Mouse (Mus musculus) CD8-positive naive resting alpha-beta T cell, adult 2 months (primary cell): ENCODE data around the gene Astn2.

Source experiments
- DNase-seq, 2 experiments: peaks; one replicate each; pipeline ENCODE4 v3.0.0; 2022; ENCODE audit warnings: low read depth in 2 of 2, low spot score in 2 of 2

Astn2 gene

DNA sequence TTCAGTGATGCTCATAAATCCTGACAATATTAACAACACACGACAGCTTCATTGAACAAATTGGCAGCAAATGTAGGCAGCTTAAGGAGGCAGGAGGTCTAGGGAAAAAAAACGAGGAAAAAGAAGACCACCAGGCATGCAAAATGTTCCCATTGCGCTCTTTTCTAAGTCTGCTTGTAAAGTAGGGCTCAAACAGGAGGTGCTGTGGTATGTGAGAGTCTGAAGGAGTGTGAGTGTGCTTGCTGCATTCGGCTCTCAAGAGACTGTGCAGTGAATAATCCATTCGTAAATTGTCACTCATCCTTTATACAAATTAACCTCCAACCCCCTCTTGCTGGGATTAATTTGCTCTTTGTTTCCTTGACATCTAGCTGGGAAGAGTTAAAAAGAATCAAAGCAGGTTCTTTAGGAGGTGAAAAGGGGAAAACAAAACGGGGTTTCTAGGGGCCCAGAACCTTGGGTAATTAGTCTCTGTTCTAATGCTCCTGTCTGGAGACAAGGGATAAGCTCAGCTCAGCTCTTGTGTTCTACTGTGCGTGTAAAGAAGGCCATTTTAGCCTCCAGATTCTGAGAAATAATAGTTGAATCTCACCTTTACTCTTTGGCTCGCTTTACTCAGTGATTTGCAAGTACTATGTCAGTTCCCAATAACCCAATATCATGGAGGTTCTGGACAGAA, 89.5 kb downstream of the Astn2 start:
- no peak for DNase-seq

DNA sequence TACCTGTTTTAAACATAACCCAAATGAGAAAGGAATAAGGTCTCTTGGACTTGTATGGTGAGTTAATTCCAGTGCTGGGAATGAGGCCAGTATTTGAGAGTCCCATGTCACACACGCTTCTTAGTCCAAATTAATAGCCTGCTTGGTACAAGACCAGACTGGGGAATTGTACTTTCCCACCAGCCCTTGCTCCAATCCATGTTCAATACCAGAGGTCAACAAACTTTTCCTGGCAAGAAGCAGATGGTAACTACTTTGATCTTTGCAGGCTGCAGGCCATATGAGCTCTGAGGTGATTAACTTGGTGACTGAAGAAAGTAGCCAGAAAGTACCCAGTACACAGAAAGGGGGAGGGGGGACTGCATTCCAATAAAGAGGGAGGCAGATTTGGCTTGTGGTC, 91.7 kb downstream of the Astn2 start:
- DNase-seq = no peak

DNA sequence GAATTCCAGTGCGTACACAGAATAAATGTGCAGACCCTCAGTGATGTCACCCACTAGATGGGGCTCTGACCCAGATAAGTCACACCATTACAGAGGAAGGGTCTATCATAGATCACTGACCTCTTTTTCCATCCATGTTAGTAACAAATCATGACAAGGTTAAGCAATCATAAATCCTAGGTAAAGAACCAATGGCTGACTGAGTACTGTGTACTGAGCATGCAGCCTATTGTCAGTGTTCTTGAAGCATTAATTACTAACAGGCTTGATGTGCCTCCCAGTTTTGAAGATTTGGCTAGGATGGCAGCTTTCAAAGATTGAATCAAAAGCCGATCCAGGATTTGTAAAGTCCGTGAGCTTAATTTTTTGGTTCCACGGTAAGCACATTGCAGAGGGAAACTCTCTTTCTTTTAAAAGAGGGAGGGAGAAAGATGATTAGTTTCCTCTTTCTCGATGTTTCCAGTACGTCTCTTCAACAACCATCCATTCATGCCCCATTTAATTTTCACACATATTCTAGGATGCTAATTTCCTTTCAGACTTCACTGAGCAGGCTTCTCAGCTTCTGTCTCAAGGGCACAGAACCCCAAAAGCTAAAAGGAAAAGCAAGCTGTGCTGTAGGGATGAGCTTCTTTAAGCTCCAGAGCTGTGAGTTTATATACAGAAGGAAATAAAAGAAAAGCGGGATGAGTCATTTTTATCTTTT, 93.9 kb downstream of the Astn2 start:
- no peak for DNase-seq

DNA sequence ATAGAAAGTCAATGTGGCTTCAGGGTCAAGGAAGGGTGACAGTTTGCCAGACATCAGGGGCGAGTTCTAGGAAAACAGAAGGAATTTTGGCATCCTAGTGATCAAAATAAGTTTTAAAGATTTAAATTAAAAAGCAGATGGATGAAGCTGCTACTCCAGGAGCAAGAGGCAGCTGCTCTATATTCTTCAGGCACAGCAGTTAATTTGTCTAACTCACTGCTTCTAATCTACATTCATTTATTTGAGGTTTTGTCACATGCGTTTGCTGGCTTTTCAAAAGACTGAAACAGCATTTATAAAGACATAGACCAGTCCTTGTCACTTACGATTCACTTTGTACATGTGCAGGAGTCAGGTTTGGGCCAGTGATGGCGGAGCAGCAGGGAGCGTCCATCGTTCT, 98.0 kb downstream of the Astn2 start:
- no peak for DNase-seq

DNA sequence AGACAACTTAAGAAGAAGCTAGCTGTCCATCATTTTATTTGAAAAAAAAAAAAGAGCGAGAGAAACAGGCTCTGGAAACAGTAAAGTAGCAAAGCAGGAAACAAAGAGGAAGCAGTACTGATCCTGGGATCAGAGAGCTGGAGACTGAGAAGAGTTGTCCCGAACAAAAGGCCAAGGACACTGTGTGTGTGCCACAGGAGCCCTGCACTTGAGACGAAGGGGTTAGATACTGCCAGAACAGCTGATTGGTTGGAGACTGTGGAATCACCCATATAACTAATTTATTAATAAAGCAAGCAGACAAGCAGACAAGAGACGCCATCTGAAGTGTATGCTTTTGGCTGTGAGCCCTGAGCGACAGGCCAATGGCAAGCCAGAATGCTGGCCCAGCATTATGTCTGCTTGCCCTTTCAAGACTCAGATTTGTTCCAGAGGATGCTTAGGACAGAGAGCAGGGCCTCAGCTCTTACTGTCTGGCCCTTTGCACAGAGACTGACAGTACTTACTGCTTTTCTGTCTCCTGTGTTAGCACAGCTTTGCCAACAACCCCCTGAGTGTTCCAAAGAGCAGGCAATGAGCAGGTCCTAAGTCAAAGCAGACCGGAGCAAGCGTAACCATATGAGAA, 101.6 kb downstream of the Astn2 start:
- no peak for DNase-seq

DNA sequence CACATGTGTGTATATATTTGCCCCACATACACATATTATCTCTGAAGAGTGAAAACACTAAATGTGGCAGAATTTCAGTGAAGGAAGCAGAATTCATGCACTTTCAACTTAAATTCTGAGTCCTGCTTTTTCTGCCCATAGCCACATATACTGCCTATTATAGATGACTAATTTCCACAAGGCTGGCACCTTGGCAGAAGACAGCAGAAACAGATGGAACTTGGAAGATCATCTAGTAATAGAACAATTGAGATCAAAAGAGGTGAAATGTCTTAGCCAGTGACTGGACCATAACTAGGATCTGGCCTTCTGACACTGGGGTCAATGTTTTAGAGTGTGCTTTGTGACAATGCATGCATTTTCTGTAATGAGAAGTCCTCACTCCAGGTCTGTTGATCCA, 119.4 kb downstream of the Astn2 start:
- DNase-seq = no peak

DNA sequence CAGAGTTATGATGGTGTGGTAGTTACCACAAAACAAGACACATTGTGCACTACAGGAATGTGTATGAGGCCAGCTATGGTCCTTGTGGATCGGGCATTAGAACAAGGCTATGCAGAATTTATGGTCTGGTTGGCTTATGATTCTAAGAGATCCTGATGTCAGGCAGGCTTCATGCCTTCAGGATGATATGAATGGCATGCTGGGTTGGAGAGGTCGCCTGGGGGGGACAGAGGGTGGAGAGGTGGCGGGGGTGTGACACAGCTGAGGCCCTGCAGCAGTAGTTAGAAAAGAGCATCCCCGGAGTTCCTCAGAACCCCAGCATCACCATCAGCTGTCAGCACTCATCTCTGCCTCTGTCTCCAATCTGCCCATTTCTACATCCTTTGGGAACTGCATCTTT, 128.3 kb downstream of the Astn2 start:
- no peak for DNase-seq

DNA sequence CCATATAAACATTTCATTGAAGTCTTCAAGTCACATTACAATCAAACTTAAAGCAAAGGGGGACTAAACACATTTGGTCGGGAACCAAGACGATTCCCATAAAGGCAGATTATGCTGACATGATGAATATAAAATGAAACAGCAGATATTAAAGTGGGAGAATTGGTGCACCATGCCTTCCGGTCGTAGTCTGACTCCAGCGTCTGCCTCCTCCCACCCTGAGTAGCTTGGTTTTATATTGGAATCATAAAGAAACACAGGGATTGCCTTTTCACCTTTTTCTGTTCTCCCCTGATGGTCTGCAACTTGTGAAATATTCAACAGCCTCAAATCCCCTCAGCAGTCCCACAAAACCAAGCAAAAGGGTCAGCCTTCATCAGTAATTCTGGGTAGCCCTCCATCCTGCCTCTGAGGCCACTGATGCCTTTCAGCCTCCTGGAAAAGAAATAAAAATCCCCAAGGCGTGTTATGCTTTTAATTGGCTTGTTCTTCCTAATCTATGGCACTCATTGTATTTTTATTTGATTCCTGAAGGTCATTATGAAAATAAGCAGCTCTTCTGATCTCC, 132.8 kb downstream of the Astn2 start:
- DNase-seq = no peak

DNA sequence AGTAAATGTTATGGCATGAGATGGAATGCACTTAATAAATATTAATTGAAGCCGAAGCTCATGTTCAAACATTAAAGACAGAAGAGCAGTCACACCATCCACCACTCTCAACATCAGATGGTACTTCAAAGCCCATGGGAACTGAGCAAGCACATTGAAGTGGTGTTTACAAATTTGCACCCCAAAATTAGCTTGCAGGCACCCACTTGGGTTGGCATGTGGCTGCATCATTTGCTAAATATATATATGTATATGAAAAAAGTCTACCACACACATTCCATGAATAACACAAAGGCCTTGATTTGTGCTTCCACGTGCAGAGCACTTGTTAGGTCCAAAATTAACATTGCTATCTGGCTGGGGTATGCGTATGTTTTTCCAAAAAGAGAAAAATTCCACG, 140.4 kb downstream of the Astn2 start:
- no peak for DNase-seq

DNA sequence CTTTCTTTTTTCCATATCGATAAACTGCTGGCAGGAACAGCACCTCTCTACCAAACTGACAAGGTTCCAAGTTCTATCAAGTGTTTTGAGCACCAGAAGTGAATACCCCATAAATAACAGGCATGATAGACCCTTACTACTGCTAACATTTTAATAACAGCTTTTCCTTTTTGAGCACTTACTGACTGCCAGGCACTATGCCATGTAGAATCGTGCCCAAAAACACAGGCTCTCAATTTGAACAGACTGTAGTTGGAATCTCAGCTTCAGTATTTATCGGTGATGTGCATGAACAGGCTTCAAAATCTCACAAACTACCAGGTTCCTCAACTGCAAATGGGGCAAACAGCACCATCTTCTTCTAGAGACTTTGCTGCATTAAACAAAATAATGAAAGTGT, 143.1 kb downstream of the Astn2 start:
- no peak for DNase-seq

DNA sequence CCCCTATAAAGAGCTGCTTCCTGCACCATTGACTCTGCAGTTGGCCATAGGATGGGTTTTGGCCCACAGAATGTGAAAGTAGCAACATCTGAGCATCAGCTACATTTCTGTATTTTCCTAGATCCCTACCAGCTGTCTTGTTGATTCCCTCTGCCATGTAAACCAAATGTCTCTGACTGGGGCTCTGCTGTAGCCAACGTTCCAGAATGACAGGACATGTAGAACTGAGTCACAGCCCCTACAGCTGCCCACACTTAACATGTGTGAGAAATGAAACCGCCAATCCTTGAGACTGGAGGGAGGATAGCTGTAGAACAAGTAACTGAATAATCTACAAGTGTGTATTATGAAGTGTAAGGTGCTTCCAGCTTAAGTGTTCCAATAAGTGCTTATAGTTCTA, 145.5 kb downstream of the Astn2 start:
- no peak for DNase-seq

DNA sequence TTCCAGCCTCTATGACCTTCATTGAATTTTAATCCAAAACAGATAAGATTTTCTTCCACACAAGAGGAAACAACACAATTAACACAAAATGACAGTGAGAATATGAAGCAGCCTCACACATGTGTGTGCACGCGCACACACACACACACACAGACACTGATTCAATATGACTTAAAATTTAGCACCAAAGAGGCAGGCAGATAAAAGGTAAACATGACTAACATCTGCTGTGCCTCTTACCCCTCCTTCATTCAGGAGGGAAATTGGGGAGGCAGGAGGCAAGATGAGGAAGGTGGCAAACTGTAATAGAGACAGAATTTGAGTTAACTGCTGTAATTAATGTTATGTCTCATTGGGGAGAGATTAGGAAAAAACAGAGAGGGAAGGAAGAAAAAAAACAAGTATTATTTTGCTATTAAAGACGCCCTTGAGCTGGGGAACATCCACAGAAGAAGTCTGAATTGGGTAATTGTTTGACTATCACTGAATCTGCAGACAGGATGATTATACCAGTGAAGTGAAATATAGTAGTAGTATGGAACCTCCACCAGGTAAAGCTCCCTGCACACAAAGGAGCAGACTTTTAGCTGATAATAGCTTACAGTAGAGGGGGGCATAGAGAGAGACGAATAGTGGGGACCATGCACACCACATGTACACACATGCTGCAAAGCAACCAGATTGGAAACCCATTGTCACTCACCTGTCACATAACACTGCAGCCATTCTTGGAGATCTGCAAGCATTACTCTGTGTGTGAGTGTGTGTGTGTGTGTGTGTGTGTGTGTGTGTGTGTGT, 149.5 kb downstream of the Astn2 start:
- DNase-seq = no peak

DNA sequence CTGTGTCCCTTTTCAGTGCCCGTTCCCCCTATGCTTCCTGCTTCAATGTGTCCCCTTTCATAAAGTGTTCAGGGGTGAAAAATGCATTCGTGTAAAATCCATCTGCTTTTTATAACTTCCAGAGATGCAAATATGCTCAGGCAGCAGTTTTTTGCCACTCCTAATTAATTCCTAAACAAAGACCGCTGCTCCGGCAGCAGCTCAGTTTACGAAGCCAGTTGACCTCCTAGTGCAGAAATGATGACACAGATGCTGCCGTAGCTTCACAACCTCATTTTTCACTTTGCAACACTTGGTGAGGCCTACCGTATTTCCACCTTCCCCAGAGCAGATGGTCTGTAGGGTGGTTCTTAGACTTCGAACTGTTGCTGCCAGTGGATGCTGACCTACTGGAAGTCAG, 155.9 kb downstream of the Astn2 start:
- DNase-seq = no peak

DNA sequence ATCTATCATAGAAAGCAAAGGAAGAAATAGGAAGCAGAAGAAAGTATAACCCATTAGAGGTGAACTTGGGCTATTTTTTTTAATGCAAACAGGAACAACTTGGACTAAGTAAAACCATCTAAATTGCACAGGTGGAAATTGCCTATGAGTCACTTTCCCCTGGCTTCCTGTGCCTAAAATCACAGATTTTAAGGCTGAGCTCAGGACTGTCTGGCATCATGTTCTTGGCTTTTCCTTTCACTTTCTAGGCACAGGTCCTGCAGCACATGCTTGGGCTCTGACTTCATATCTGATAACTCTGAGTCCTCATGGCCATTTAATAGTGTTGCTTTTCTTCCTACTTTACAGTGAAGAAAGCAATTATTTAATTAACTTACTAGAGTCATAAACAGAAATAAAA, 161.7 kb downstream of the Astn2 start:
- DNase-seq = no peak

DNA sequence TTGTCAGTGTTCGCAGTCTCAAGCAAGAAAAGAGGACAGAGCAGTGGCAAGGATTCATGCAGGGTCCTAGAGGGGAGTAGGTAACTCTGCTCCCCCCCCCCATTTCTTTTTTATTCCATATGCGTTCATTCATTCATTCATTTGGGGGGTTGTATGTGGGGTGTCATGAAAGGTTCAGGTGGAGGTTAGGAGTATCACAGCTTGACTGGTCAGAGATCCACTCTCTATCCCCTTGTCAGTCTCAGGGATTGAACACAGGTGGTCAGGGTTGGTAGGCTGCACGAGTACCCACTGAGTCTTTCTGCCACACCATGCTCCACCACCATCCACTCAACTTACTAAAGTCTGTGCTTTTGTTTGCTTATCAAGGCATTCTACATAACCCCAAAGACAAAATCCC, 171.6 kb downstream of the Astn2 start:
- no peak for DNase-seq

DNA sequence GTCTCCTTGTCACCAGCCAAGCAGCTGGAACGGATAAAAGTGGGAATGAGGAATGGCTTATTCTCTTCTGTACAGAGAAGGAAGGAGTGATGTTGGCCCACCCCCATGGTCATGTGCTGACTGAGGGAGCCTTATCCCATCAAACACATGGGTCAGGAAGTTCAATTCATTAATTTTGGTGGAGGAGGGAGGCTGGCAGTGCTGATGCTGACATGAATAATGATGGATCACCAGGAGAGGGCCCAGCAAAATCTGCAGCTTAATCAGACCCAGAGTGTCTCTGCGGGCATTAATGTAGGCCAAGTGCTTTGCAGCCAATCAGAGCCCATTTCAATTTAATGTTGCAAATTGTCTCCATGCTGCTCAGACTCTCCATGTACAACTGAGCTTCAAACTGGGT, 172.1 kb downstream of the Astn2 start:
- DNase-seq = no peak

DNA sequence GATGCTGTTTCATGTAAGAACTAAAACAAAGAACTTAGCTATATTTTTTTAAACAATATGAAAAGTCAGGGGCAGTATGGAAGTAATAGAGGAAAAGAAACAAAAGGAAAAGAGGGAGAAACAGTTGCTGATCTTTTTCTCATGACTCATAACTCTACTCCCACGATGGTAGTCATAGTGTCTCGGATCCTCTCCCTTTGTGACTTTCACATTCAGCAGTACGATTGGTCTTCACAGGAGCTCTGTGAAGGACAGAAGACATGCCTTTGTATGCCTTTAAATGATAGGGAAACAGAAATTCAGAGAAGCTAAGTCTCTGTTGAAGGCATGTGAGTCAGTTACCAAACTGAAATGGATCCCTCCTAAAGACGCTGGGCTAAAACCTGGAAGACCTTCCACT, 173.7 kb downstream of the Astn2 start:
- DNase-seq = no peak

DNA sequence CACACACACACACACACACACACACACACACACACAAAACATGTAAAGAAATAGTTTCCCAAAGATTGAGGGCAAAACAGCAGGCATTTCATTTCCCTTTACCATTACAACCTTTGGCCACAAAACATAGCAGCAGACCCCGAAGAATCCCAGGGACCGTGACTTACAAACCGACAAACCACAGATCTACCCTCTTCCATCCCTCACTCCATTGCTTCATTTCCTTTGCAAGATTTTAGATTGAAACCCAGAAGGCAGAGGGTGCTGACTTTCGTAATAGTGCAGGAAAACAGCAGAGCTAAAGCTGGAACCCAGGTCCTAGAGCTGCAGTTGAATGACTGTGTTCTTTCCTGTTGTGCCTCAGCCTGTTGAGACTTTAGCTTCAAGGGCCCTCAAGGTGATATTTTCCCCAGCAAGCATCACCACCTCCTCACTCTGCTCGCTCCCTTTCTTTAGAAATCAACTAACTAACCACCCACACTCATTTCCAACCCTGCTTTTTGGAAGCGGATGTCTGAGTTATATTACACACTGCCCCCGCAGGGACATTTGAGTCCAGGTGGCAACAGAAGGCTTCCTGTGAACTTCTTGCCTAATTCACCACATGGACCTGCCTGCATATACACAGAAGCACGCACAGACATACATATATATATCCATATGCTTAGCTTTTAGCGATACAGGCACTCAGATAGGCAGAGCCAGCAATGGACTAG, 181.7 kb downstream of the Astn2 start:
- DNase-seq = no peak

DNA sequence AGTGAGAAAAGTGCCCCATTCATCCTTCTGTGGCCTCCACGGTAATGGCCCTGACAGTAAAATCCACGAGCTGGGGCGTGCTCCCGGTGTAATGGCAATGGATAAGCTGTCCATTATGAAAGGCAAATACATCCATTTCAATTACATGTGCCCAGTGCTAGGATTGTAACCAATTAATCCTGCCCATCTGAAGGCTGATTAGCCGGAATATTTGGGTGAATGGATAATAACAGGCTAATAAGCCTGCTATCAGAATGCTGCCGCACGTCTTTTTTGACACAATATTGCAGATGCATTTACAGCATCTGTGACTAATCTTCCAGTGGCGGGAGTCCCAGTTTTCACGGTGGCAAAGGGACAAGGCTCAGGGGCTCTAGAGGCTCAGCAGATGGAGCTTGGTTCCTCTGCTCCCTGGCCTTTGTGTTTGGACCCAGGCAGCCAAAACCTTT, 189.2 kb downstream of the Astn2 start:
- DNase-seq = no peak

DNA sequence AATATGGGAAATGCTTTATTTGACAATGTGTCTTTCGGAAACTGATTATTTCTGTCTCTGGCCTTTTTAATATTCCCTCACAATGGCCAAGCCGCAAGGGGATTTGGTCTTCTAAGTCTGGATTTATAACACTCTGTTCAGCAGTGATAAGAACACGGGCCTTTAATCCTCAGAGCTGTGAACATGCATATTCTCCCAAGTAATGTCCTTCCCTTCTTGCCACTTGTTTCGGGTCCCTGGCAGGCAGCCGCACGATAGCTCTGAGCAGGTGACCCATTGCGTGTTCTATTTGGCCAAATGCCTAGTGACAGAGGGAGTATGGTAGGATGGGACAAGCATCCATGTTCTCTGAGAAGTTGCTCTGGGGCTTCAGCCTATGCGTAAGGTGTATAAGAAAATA, 214.8 kb downstream of the Astn2 start:
- DNase-seq = no peak
